Mouse (Mus musculus): Measurements from ENCODE around the gene Vmn1r4.

The Vmn1r4 gene

GRCm38 (mm10) chr6:56916279-56916678 is 7.5 kb upstream of the Vmn1r4 start:
- no peak for DNase-seq (ENCODE audit: low spot score)

DNA sequence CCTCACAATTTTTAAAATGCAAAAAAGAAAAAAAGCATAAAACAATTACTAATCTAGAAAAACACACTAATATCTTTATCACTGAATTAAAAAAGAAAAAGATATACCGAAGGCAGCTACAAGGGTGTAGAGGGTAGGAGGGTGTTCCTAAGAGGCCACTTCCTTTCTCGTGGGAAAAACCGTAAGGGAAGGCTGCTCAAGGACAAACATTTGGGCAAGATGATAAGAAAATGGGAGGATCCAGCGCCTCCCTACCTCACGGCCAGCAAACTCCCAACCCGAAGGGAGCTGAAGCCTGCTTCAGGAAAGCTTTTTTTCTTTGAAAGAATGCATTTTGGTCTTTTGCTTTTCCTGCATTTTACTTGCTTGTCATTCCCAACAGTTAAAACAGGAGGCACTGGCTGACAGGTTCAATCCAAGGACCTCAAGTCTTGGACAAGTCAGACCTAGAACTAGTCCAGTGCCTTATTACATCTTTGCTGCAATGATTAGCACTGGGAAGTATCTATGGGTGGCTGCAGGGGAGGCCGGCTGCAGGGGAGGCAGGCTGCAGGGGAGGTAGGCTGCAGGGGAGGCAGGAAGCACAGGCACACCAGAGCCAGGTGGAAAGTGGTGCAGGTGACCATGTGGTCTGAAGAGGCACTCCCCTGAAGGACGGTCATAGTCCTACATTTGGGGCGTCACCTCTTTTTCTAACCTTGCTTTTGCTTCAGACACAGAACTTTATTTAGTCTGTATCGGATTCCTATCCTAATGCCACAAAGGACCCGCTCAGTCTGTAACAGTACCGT is 6.0 kb upstream of the Vmn1r4 start:
- no peak for DNase-seq (ENCODE audit: low spot score)

- no peak for DNase-seq (ENCODE audit: low spot score)
Observed at GRCm38 (mm10) chr6:56919330-56920044, 4.3 kb upstream of the Vmn1r4 start.

DNA sequence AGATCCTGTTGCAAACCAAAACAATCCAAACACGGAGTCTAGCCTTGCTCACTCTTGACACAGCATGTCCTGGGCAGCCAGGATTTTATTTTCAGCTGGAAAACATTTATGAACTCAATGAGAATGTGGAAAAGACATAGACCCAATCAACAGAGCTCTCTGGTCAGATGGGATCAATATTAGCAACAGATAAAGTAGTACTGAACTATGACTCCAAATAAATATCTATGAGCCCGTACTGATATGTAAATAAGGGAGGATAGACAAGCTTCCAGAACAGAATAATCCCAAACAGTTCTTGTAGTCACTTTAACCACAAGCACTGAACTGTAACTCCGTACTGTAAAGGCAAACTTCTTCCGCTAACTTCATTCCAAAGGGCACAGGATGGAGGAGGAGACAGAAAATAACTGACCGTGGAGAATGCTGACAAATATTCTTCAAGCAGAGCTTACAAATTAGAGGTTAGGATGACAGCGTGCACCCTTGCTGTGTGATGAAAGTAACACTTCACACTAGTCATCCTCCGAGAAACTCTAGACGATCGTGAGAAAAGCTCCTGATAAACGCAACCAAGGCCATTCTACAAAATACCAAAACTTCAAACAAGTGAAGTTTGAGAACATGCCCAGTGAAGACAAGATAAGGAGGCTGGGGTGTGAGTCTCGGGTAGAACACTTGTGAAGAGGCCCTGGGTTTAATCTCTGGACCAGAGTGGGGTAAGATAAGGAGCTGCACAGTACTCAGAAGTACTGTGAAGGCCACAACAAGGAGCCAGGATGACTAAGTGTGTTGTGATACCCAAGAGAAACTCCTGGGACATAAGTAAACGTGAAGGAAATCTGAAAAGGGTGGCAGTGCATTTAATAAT is 3.4 kb upstream of the Vmn1r4 start:
- no peak for DNase-seq (ENCODE audit: low spot score)

DNA sequence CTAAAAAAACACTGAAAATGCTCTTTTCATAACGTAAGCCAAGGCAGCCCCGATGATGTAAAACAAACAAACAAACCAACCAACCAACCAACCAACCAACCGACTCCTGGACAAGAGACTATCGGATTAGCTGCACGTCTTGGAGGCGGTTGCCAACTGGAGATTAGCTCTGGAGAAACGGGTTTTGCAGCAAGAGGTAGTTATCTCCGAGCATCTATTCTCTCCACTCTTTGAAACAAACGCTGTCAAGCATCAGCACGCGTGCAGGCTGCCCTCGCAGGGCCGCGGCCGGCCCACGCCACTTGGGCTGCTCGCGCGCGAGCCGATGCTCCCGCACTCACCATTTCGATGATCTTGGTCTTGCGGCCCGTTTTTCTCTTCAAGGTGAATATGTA is 487 bp upstream of the Vmn1r4 start:
- no peak for DNase-seq (ENCODE audit: low spot score)

GRCm38 (mm10) chr6:56931648-56932415 is 8.0 kb downstream of the Vmn1r4 start:
- DNase-seq (ENCODE audit: low spot score) = no peak

DNA sequence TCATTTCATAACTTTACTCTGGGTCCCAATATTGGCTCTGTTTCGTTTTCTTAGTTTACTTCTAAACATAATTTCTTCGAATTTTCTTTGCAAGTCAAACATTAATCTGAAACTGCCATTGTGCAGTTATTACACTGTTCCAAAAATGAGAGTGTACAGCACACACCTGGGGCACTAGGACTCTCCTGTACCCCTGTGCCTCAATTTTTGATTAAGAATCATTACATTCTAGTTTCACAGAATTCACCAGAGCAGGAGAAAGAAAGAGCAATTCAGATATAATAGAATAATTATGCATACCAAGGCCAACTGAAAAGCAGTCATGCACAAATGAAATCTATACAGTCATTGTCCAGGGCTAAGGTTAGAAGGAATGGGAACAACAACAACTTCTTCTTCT is 8.6 kb downstream of the Vmn1r4 start:
- DNase-seq (ENCODE audit: low spot score) = no peak

DNA sequence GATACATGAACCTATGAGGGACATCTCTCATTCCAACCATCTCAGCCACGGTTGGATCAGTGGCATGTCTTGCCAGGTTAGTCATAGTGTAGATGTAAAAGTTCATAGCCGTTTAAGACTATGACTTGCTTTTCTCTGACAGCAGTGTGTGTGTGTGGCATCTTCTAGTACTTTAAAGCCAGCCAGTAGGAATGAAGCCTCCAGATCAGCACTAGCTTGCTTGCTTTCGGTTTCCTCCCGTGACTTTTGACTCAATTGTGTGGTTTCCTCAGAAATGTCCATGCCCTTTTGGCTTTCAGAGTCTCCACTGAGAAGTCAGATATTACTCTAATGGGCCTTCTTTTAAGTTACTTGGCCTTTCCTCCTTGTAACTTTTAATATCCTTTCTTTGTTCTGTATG is 10.6 kb downstream of the Vmn1r4 start:
- no peak for DNase-seq (ENCODE audit: low spot score)

- DNase-seq (ENCODE audit: low spot score) = no peak
Observed at GRCm38 (mm10) chr6:56956436-56956835, 32.6 kb downstream of the Vmn1r4 start.

GRCm38 (mm10) chr6:56969973-56970372 is 46.2 kb downstream of the Vmn1r4 start, which contains the start of gene Vmn1r5:
TSS of gene Vmn1r5 (plus strand) at chr6:56970273.
- no peak for DNase-seq (ENCODE audit: low spot score)

DNA sequence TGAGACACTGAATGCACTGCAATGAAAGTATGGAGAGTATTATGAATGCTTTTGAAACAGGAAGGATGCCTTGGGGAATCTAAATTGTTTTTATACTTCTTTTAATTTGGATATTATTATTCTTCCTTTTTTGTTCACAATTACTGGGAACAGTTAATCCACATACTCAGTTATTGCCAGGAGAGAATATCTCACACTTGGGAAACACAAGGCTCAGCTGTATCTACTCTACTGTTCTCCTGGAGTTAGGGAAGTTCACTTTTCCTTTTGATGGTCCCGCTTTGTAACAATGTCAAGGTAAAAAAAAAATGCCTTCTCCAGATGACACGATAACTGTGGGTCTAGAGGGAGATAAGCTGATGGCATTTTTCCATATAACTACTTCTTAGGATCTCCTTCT is 73.1 kb downstream of the Vmn1r4 start, which contains the start of gene Vmn1r6:
TSS of gene Vmn1r6 (plus strand) at position 301 of the 400 bp plus-strand sequence.
- DNase-seq (ENCODE audit: low spot score) = no peak
